Mouse (Mus musculus): ENCODE measurements around the gene Dok4. TPM values are rescaled to one million over a fixed set of nuclear protein-coding genes. Genes with fewer than 3 reads are reported as not detected.

The Dok4 gene
- total RNA-seq, 2 experiments from 2014 or later: 23.3 to 26.5 TPM

DNA sequence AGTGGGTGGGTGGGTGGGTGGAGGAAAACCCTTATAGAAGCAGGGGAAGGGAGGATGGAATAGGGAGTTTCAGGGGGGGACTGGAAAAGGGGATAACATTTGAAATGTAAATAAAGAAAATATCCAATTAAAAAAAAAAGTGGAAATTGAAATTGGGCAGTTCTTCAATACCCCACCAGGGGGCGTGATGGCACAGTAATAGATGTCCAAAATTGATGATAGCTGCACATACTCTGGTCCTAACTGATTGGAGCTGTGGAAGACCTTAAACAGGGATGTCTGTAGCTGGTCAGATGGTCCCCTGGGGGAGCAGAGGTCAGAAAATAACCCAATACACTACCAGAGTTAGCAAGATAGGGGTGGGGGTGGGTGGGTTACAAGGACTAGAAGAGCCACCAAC is 61.6 kb downstream of the Dok4 start:
- intact Hi-C loops (cut with DNase I): loop anchor here (2.0 to 10.0 kb wide), 4 partner anchors 94 to 320 kb away; no protein-coding TSS in a partner anchor
- DNase-seq: peak in 1 of 2 experiments; percentile 42

Other genes starting within 250 kb of the Dok4 start
- gene Arl2bp, start 209.7 kb downstream of the Dok4 start, total RNA-seq (2021): 10 to 100 TPM; 90.8 to 90.9 TPM
- under 1 TPM; 0.61 to 0.86 TPM for gene Pllp, start 180.1 kb downstream of the Dok4 start, total RNA-seq (2021)
- gene Ccl22, start 130.7 kb downstream of the Dok4 start, total RNA-seq (2021): under 1 TPM in 1 of 2 experiments, not detected in 1; 0.90 TPM
- gene Cx3cl1, start 104.3 kb downstream of the Dok4 start, total RNA-seq (2021): 1 to 10 TPM; 2.8 to 3.2 TPM
- gene Ccl17, start 65.9 kb downstream of the Dok4 start, total RNA-seq (2021): not detected
- 100 to 1,000 TPM; 400 to 427 TPM for gene Coq9, start 38.0 kb downstream of the Dok4 start, total RNA-seq (2021)
- 10 to 100 TPM; 76.8 to 92.4 TPM for gene Ciapin1, start 38.0 kb downstream of the Dok4 start, total RNA-seq (2021)
- gene Polr2c, start 18.9 kb downstream of the Dok4 start, total RNA-seq (2021): 10 to 100 TPM; 65.4 to 65.8 TPM
- 10 to 100 TPM; 10.8 to 10.9 TPM for gene Ccdc102a, start 41.8 kb upstream of the Dok4 start, total RNA-seq (2021)
- gene Adgrg5, start 47.4 kb upstream of the Dok4 start, total RNA-seq (2021): under 1 TPM; 0.22 to 0.50 TPM
- 10 to 100 TPM; 59.3 to 73.3 TPM for gene Adgrg1, start 98.4 kb upstream of the Dok4 start, total RNA-seq (2021)
- gene Adgrg3, start 141.4 kb upstream of the Dok4 start, total RNA-seq (2021): 1 to 10 TPM; 1.5 TPM
- gene Drc7, start 178.8 kb upstream of the Dok4 start, total RNA-seq (2021): under 1 TPM in 1 of 2 experiments, not detected in 1; 0.31 TPM
- 1 to 10 TPM; 7.8 to 8.1 TPM for gene Katnb1, start 204.9 kb upstream of the Dok4 start, total RNA-seq (2021)